Mouse (Mus musculus): ENCODE results near the gene Wapl. TPM values are rescaled to one million over a fixed set of nuclear protein-coding genes. Genes with fewer than 3 reads are reported as not detected.

Wapl gene
- polyA plus RNA-seq, 1 experiment = 97.6 TPM

DNA sequence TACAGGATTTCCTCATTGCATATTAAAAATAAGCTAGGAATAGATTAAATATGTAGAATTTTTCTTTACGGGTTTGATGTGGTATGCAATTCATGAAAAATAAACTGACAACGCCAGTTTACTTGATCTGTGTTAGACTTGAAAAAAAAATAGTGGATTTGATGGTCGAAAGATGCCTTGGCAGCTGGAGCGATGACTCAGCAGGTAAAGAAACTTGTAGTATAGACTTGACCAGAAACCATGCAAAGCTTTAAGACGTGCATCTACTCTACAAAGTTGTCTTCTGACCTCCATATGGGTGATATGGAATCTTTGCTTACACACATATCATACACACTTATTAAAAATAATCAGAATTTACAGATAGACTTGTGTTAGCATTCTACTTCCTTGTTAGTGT lies 61.7 kb downstream of the Wapl start:
- TF ChIP-seq POLR2A (IDR thresholded peaks at IDR 0.05; ENCODE audit: insufficient read depth, low read depth, low read length) (no peak), CTCF (IDR thresholded peaks at IDR 0.05; ENCODE audit: insufficient read depth, low read depth, low read length) (no peak)
- Histone ChIP-seq H3K4me3 (ENCODE audit: insufficient read depth, low read depth, low read length) (no peak overlapping the region), H3K4me1 (ENCODE audit: control insufficient read depth, insufficient read depth, low read length) (no peaks in the 10 kb centered on the region), H3K27ac (ENCODE audit: insufficient read depth, low read depth, low read length) (no peak overlapping the region)
- 92% methylated on average over 5 of the region's 5 CpGs for WGBS

DNA sequence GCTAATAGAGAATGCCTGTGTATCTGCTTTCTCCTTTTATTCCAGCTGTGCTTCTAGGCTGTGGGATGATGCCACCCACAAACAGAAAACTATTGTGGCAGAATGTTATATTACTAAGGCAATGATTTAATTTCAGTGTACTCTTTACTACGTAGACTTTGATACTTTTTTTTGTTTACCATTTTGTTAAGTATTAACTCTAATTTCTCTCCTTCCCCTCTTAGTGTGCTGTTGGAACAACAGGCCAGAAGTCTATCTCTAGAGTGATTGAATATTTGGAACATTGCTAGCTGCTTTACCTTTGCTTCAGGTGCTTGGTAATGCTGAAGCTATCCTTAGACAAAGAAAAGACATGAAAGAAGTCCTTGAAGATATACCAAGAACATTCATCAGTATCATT lies 71.7 kb downstream of the Wapl start:
- no peak overlapping the region for H3K27ac ChIP-seq (ENCODE audit: insufficient read depth, low read depth, low read length)
- TF ChIP-seq CTCF (IDR thresholded peaks at IDR 0.05; ENCODE audit: insufficient read depth, low read depth, low read length) = no peak
- no peak for TF ChIP-seq POLR2A (IDR thresholded peaks at IDR 0.05; ENCODE audit: insufficient read depth, low read depth, low read length)
- 64% methylated on average over 1 of the region's 1 CpGs for WGBS
- no peaks in the 10 kb centered on the region for H3K4me1 ChIP-seq (ENCODE audit: control insufficient read depth, insufficient read depth, low read length)
- H3K4me3 ChIP-seq (ENCODE audit: insufficient read depth, low read depth, low read length) = no peak overlapping the region

DNA sequence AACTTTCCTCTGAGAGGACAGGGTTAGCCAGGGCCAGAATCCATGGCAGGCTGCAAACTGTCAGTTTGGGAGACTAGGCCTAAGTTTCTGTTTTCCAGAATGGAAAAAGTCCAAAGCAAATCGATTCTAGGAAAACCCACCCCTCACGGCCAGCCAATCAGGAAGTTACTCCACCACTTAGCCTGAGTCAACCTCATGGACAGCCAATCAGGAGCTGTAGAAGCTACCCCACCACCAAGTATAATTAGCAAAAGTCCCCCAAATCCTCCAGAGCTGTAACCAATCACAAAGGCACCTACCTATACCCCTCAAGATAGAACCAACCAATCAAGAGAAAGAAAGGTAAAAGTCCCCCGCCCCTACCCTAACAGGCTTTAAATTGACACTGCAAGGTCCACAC lies 82.0 kb downstream of the Wapl start:
- TF ChIP-seq POLR2A (IDR thresholded peaks at IDR 0.05; ENCODE audit: insufficient read depth, low read depth, low read length) = no peak
- no peak for TF ChIP-seq CTCF (IDR thresholded peaks at IDR 0.05; ENCODE audit: insufficient read depth, low read depth, low read length)
- WGBS = 88% methylated on average over 3 of the region's 3 CpGs

DNA sequence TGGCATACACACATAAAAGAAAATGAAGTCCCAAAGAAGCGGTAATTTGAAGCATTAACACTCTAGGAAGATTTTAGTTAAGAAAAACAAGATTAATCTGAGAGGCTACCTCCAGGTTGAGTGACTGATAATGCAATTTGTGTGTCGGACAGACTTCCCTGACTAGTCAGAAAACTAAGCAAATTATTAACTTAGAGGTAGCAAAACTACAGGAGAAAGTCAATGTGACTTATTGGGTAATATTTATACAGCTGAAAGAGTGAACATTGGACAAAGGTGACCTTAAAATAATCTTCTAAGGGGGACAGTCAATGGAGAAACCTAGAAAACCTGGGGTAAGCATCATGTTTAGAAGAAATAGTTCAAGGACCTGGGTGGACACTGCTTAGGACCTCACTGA lies 86.2 kb downstream of the Wapl start:
- 0 out of 2 replicates have a peak, but pooled peaks cover 3% of the 10 kb centered on the region for H3K4me1 ChIP-seq (ENCODE audit: control insufficient read depth, insufficient read depth, low read length)
- H3K27ac ChIP-seq (ENCODE audit: insufficient read depth, low read depth, low read length) = no peak overlapping the region
- TF ChIP-seq CTCF (IDR thresholded peaks at IDR 0.05; ENCODE audit: insufficient read depth, low read depth, low read length) (no peak), POLR2A (IDR thresholded peaks at IDR 0.05; ENCODE audit: insufficient read depth, low read depth, low read length) (no peak)
- no peak overlapping the region for H3K4me3 ChIP-seq (ENCODE audit: insufficient read depth, low read depth, low read length)
- WGBS = 86% methylated on average over 2 of the region's 2 CpGs

More for the DNA sequence above, 82.0 kb downstream of the Wapl start:
- Histone ChIP-seq H3K4me3 (ENCODE audit: insufficient read depth, low read depth, low read length) (no peak overlapping the region), H3K27ac (ENCODE audit: insufficient read depth, low read depth, low read length) (no peak overlapping the region), H3K4me1 (ENCODE audit: control insufficient read depth, insufficient read depth, low read length) (no peaks in the 10 kb centered on the region)

DNA sequence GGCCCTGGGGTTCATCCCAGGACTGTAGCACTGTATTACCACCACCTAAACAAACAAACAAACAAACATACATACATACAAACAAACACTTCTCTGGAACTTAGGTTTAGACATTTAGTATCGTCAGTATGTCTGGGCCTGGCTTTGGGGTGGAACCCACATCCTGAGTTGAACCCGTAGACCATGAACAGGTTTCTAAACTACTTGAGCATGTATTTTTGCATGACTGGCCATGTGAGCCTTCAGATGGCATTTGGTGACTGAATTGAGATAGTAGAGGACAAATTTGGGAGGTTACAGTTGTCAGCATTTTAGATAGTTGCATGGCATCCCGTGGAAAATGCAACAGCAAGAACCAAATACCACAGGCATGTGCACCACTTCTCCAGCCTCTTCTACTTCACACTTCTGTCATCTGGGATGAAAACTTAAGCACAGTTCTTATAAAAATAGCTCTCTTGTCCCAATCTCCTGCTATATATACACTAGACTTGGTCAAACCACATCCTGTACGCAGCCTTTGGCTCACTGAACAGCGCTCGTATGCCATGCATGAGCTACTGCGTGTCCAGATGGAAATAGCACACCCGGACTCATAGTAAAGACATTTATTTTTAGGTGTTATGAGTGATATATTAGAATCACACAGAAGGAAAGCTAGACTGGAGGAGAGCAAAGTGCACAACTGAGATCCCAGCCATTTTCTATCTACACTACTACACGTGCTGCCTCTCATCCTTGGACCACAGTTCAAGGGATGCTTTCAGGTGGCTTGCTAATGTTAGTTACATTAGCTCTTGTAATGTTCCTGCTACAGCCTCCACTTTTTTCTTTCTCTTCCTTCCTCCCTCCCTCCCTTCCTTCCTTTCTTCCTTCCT lies 87.6 kb downstream of the Wapl start:
- no peak overlapping the region for H3K27ac ChIP-seq (ENCODE audit: insufficient read depth, low read depth, low read length)
- H3K4me3 ChIP-seq (ENCODE audit: insufficient read depth, low read depth, low read length) = no peak overlapping the region
- H3K4me1 ChIP-seq (ENCODE audit: control insufficient read depth, insufficient read depth, low read length) = 0 out of 2 replicates have a peak, but pooled peaks cover 3% of the 10 kb centered on the region
- no peak for TF ChIP-seq CTCF (IDR thresholded peaks at IDR 0.05; ENCODE audit: insufficient read depth, low read depth, low read length)
- TF ChIP-seq POLR2A (IDR thresholded peaks at IDR 0.05; ENCODE audit: insufficient read depth, low read depth, low read length) = no peak
- WGBS = 89% methylated on average over 9 of the region's 9 CpGs

DNA sequence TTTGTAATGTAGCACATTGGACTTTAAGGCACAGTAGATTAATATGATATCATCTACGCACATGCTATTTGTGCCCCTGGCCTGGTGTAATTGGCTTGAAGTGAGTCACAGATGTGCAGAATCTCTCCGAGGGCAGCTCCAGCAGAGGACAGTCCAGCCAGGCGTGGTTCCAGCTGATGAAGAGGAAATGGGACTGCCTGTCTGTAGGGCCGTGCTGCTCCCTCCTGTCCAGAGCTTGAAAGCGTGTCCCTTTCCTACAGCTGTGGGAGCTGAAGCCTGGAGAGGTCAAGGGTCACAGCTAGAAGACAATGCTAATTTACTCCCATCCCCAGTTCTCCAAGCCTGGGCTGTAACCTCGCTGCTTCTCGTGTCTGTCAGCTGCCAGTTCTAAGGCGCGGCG lies 89.0 kb downstream of the Wapl start:
- Histone ChIP-seq H3K27ac (ENCODE audit: insufficient read depth, low read depth, low read length) (no peak overlapping the region), H3K4me3 (ENCODE audit: insufficient read depth, low read depth, low read length) (no peak overlapping the region), H3K4me1 (ENCODE audit: control insufficient read depth, insufficient read depth, low read length) (0 out of 2 replicates have a peak, but pooled peaks cover 3% of the 10 kb centered on the region)
- no peak for TF ChIP-seq POLR2A (IDR thresholded peaks at IDR 0.05; ENCODE audit: insufficient read depth, low read depth, low read length)
- no peak for TF ChIP-seq CTCF (IDR thresholded peaks at IDR 0.05; ENCODE audit: insufficient read depth, low read depth, low read length)
- WGBS = 80% methylated on average over 10 of the region's 10 CpGs

DNA sequence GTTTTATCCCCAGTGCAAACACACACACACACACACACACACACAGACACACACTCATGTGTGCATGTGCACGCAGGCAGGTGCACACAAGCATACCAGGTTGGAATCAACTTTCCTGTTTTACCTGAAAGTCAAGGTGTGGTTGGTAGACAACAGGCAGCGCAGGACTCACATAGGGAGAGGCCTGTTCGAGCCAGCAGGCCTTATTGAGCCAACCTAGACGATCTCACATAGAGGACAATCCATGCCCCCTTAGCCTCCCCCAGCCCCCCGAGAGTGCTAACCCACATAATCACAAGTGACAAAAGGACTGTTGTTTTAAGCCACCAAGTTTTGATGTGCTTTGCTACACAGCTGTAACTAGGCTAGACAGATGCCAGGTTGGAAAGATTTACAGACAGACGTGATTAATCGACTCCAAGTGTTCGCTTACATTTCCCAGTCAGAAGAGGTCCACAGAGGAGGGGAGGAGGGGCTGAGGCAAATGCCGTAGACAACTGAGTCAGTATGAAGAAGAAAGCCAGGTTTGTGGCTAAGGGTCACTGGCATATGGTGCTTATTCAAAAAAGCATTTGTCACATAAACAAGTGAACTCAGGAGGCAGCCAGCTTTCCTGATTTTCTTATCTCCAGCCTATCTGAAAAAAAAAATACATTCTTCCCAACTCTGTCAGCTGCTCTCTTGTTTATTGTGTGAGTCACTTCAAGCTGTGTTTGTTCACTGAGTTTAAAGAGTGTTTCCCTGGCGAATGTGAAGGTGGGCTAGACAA lies 90.2 kb downstream of the Wapl start:
- 59% methylated on average over 10 of the region's 10 CpGs for WGBS
- no peak overlapping the region for H3K27ac ChIP-seq (ENCODE audit: insufficient read depth, low read depth, low read length)
- TF ChIP-seq POLR2A (IDR thresholded peaks at IDR 0.05; ENCODE audit: insufficient read depth, low read depth, low read length) = no peak
- no peak for TF ChIP-seq CTCF (IDR thresholded peaks at IDR 0.05; ENCODE audit: insufficient read depth, low read depth, low read length)
- H3K4me3 ChIP-seq (ENCODE audit: insufficient read depth, low read depth, low read length) = no peak overlapping the region
- peaks cover 5% of the 10 kb centered on the region for H3K4me1 ChIP-seq (ENCODE audit: control insufficient read depth, insufficient read depth, low read length)

DNA sequence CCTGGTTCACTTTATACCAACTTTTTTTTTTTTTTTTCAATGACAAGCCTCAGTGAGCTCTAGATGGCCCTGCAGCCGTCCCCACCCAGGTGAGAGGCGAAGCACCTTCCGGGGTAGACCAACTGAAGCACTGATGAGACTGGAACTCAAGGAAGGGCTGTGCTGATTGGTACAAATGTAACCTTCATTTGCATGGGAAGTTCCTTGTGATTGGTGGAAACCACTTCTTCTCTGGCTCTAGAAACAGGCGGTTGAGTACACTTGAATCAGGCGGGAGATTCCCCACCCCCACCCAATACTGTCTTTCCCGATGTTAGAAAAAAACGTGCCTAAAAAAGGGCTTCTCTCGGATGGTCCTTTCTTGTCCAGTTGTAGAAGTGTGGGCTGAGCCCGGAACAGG lies 91.2 kb downstream of the Wapl start:
- TF ChIP-seq POLR2A (IDR thresholded peaks at IDR 0.05; ENCODE audit: insufficient read depth, low read depth, low read length) (no peak), CTCF (IDR thresholded peaks at IDR 0.05; ENCODE audit: insufficient read depth, low read depth, low read length) (no peak)
- H3K27ac ChIP-seq (ENCODE audit: insufficient read depth, low read depth, low read length) = no peak overlapping the region
- WGBS = 92% methylated on average over 9 of the region's 9 CpGs

DNA sequence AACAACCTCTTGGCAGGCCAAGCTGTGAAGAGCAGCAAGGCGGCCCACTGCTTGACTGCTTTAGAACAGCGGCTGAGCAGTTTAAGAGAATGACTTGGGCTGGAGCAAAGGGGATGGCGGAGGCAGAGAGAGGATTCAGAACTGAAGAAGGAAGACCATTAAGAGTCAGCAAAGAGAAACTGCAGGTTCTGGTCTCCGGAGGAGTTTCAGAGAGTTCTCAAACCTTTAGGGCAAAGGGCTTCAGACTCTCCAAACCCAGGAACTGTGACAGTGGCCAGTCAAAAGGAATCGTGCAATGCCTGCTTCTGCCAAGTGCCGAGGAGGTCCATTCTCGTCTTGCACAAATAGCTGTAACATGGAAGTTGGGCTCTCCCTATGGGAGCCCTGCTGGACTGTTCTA lies 91.7 kb downstream of the Wapl start:
- peaks cover 14% of the 10 kb centered on the region for H3K4me1 ChIP-seq (ENCODE audit: control insufficient read depth, insufficient read depth, low read length)
- H3K27ac ChIP-seq (ENCODE audit: insufficient read depth, low read depth, low read length) = no peak overlapping the region
- WGBS = 93% methylated on average over 7 of the region's 7 CpGs
- H3K4me3 ChIP-seq (ENCODE audit: insufficient read depth, low read depth, low read length) = no peak overlapping the region
- TF ChIP-seq POLR2A (IDR thresholded peaks at IDR 0.05; ENCODE audit: insufficient read depth, low read depth, low read length) = no peak
- no peak for TF ChIP-seq CTCF (IDR thresholded peaks at IDR 0.05; ENCODE audit: insufficient read depth, low read depth, low read length)

More for the DNA sequence above, 91.2 kb downstream of the Wapl start:
- H3K4me3 ChIP-seq (ENCODE audit: insufficient read depth, low read depth, low read length) = no peak overlapping the region
- peaks cover 14% of the 10 kb centered on the region for H3K4me1 ChIP-seq (ENCODE audit: control insufficient read depth, insufficient read depth, low read length)

Data from olfactory bulb, adult 2 months (tissue).